Mouse (Mus musculus) cerebellum, postnatal 14 days (tissue): ENCODE measurements around the gene Rfc2.
"Not testable (repeated sequence)": the region's sequence is repeated elsewhere in the genome, so short reads cannot be mapped to it uniquely, and the experiment has no call there.

Experiments used
- DNase-seq, 2 experiments: peaks; one replicate each; pipeline ENCODE4 v3.0.0; 2021; ENCODE audit warnings: mixed read lengths in 2 of 2

The Rfc2 gene

GRCm38 (mm10) chr5:134611810-134612521 lies 30.8 kb downstream of the Rfc2 start:
- DNase-seq, result no peak

- DNase-seq, result no peak
Measured at GRCm38 (mm10) chr5:134613727-134614126, 32.6 kb downstream of the Rfc2 start.

GRCm38 (mm10) chr5:134614296-134614695 lies 33.1 kb downstream of the Rfc2 start:
- DNase-seq, result no peak

GRCm38 (mm10) chr5:134614802-134615201 lies 33.6 kb downstream of the Rfc2 start, which contains the start of gene Lat2:
Gene Lat2, minus strand, starts transcription at chr5:134615025.
- no peak for DNase-seq

- DNase-seq, result no peak
Measured at GRCm38 (mm10) chr5:134615380-134615779, 34.2 kb downstream of the Rfc2 start.

GRCm38 (mm10) chr5:134615780-134616179 lies 34.6 kb downstream of the Rfc2 start:
- no peak for DNase-seq

GRCm38 (mm10) chr5:134617071-134617470 lies 35.9 kb downstream of the Rfc2 start:
- peak; percentile 66 to 76 for DNase-seq

- no peak for DNase-seq
Measured at GRCm38 (mm10) chr5:134620457-134620856, 39.3 kb downstream of the Rfc2 start.

- DNase-seq, result peak in 1 of 2 experiments; percentile 44
Measured at GRCm38 (mm10) chr5:134621099-134621640, 40.0 kb downstream of the Rfc2 start.

GRCm38 (mm10) chr5:134622069-134622468 lies 40.9 kb downstream of the Rfc2 start:
- DNase-seq, result peak; percentile 80 to 85

- DNase-seq, result no peak
Measured at GRCm38 (mm10) chr5:134629508-134629907, 48.3 kb downstream of the Rfc2 start.

- DNase-seq, result no peak
Measured at GRCm38 (mm10) chr5:134630835-134631234, 49.7 kb downstream of the Rfc2 start.

GRCm38 (mm10) chr5:134632841-134633240 lies 51.7 kb downstream of the Rfc2 start:
- no peak for DNase-seq

- no peak for DNase-seq
Measured at GRCm38 (mm10) chr5:134637820-134638367, 56.7 kb downstream of the Rfc2 start.

- DNase-seq, result no peak
Measured at GRCm38 (mm10) chr5:134638461-134639268, 57.5 kb downstream of the Rfc2 start.

- DNase-seq, result peak; percentile 99
Measured at GRCm38 (mm10) chr5:134639269-134639682, 58.1 kb downstream of the Rfc2 start, which contains the start of gene Eif4h. Gene Eif4h, minus strand, starts transcription at chr5:134639490.

- no peak for DNase-seq
Measured at GRCm38 (mm10) chr5:134640371-134640770, 59.2 kb downstream of the Rfc2 start.

GRCm38 (mm10) chr5:134644121-134644520 lies 63.0 kb downstream of the Rfc2 start:
- DNase-seq, result no peak

GRCm38 (mm10) chr5:134644643-134645118 lies 63.5 kb downstream of the Rfc2 start:
- DNase-seq, result no peak

GRCm38 (mm10) chr5:134646461-134646860 lies 65.3 kb downstream of the Rfc2 start:
- no peak for DNase-seq

- no peak for DNase-seq
Measured at GRCm38 (mm10) chr5:134647394-134647793, 66.2 kb downstream of the Rfc2 start.

GRCm38 (mm10) chr5:134648976-134649375 lies 67.8 kb downstream of the Rfc2 start:
- DNase-seq, result not testable (repeated sequence)

- DNase-seq, result peak; percentile 56 to 80
Measured at GRCm38 (mm10) chr5:134650926-134651325, 69.8 kb downstream of the Rfc2 start.
